Mouse (Mus musculus) ES-E14 (cell line): ENCODE measurements at regions not wholly inside any gene's neighbourhood (a gene's known extent, or its start where the extent isn't known, plus 50 kb on each side); places are given as distances from the start of the nearest gene placed in this dataset.

Source experiments
- MAFK ChIP-seq: IDR thresholded peaks from 2 replicates; pipeline ENCODE4 v1.6.1; 2014; ENCODE audit warnings: mild to moderate bottlenecking, low read depth, low read length, inconsistent platforms; ENCODE audit not compliant: insufficient read depth
- ZC3H11A ChIP-seq: IDR thresholded peaks from 2 replicates; pipeline ENCODE4 v1.6.1; 2012; ENCODE audit warnings: low read depth, mild to moderate bottlenecking, inconsistent platforms, low read length, borderline replicate concordance
- ZNF384 ChIP-seq: IDR thresholded peaks from 2 replicates; pipeline ENCODE4 v1.6.1; 2012; ENCODE audit warnings: low read depth, low read length, inconsistent platforms

DNA sequence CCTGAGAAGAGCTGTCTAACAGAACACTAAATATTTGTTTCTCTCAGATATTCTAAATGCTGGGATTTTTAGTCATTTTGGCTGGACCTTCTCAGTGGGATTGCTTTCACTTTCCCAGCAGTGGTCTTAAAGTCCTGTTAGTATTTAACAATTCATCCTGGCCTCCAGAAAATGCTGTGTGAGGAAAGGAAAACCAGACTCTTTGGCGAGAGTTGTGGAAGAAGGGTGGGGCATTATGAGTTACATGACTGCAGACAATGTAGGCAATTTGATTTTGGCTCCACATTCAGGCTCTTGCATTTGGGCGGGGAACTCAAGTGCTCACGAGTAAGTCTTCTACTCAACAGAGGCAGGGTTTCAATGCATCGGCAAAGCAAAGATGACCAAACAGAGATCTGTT lies 406.1 kb upstream of the Gm765 start:
- no peak for TF ChIP-seq MAFK
- TF ChIP-seq ZC3H11A, result no peak
- TF ChIP-seq ZNF384, result no peak
